Mouse (Mus musculus) kidney, embryonic 15.5 days (tissue): ENCODE data around the gene Gm21149. TPM values are rescaled to one million over a fixed set of nuclear protein-coding genes. Genes with fewer than 3 reads are reported as not detected.
"Not testable (repeated sequence)": the region's sequence is repeated elsewhere in the genome, so short reads cannot be mapped to it uniquely, and the experiment has no call there.

Experiments used
- ATAC-seq: fragments of 200-750 bp; cut with Nextera tagmentation; replicated peaks from 2 replicates; pipeline ENCODE4 v1.8.0; 2017; ENCODE audit warnings: moderate TSS enrichment; ENCODE audit not compliant: low FRiP score
- H3K27ac ChIP-seq: fragments of 300-500 bp; sonication (generic); 2 replicates; pipeline ENCODE4 v1.5.1; 2015; ENCODE audit warnings: mild to moderate bottlenecking, inconsistent platforms
- H3K27me3 ChIP-seq: fragments of 300-500 bp; sonication (generic); 2 replicates; pipeline ENCODE4 v1.6.1; 2015; ENCODE audit warnings: inconsistent platforms
- H3K36me3 ChIP-seq: fragments of 300-500 bp; sonication (generic); 2 replicates; pipeline ENCODE4 v1.6.1; 2015; ENCODE audit warnings: inconsistent platforms
- H3K4me1 ChIP-seq: fragments of 300-500 bp; sonication (generic); 2 replicates; pipeline ENCODE4 v1.6.1; 2015; ENCODE audit warnings: inconsistent platforms
- H3K4me2 ChIP-seq: fragments of 300-500 bp; sonication (generic); 2 replicates; pipeline ENCODE4 v1.6.1; 2015; ENCODE audit warnings: moderate library complexity, mild to moderate bottlenecking, inconsistent platforms
- H3K4me3 ChIP-seq: fragments of 300-500 bp; sonication (generic); replicated peaks from 2 replicates; pipeline ENCODE4 v1.5.1; 2015; ENCODE audit warnings: mild to moderate bottlenecking, inconsistent platforms
- H3K9ac ChIP-seq: fragments of 300-500 bp; sonication (generic); 2 replicates; pipeline ENCODE4 v1.6.1; 2015; ENCODE audit warnings: mild to moderate bottlenecking, inconsistent platforms
- H3K9me3 ChIP-seq: fragments of 300-500 bp; sonication (generic); replicated peaks from 2 replicates; pipeline ENCODE4 v1.6.1; 2016; ENCODE audit warnings: inconsistent platforms
- WGBS: fragments of 180-500 bp; shearing (Covaris S2); methylation state at CpG from one replicate; pipeline ENCODE4 v1.1.7; 2015; ENCODE audit warnings: mixed read lengths; 5-methylcytosine and 5-hydroxymethylcytosine counted together
- polyA plus RNA-seq: library from polyadenylated mRNA; unstranded; fragments of >200 nt; fragmentation: Nextera tagmentation; extraction: Ambion mirVana; gene quantifications from 2 replicates; pipeline ENCODE4 v1.2.1, GENCODE M21; 2015

Gene Gm21149
- not detected in 2 replicates for polyA plus RNA-seq

GRCm38 (mm10) chr5:15476423-15476822, at the start of gene Gm21149:
Gene Gm21149, minus strand, starts transcription at chr5:15476523.
- not testable (repeated sequence) for ATAC-seq, H3K36me3 ChIP-seq, H3K27ac ChIP-seq, H3K9ac ChIP-seq, H3K27me3 ChIP-seq, H3K4me1 ChIP-seq, H3K4me3 ChIP-seq, H3K4me2 ChIP-seq, H3K9me3 ChIP-seq
- 65% methylated on average over 1 of the region's 1 CpGs for WGBS

GRCm38 (mm10) chr5:15522470-15522869, 46.1 kb upstream of the Gm21149 start:
- not testable (repeated sequence) for H3K9me3 ChIP-seq, H3K4me3 ChIP-seq, H3K36me3 ChIP-seq, ATAC-seq, H3K27me3 ChIP-seq, H3K4me2 ChIP-seq, H3K4me1 ChIP-seq, H3K9ac ChIP-seq, H3K27ac ChIP-seq

GRCm38 (mm10) chr5:15522028-15522427, 45.7 kb upstream of the Gm21149 start:
- not testable (repeated sequence) for H3K4me3 ChIP-seq, H3K4me1 ChIP-seq, H3K27ac ChIP-seq, H3K27me3 ChIP-seq, H3K9me3 ChIP-seq, H3K4me2 ChIP-seq, H3K36me3 ChIP-seq, H3K9ac ChIP-seq
- 37% methylated on average over 2 of the region's 2 CpGs for WGBS
- ATAC-seq: peak; percentile 66; the same call in 1 of the 2 replicates

- H3K9ac ChIP-seq, H3K27me3 ChIP-seq, H3K9me3 ChIP-seq, ATAC-seq, H3K4me1 ChIP-seq, H3K4me2 ChIP-seq, H3K4me3 ChIP-seq, H3K36me3 ChIP-seq, H3K27ac ChIP-seq: not testable (repeated sequence)
- 20% methylated on average over 5 of the region's 5 CpGs for WGBS
Observed at GRCm38 (mm10) chr5:15520418-15520817, 44.1 kb upstream of the Gm21149 start.

- not testable (repeated sequence) for H3K4me2 ChIP-seq, H3K36me3 ChIP-seq, H3K27me3 ChIP-seq, H3K4me3 ChIP-seq, H3K27ac ChIP-seq, H3K4me1 ChIP-seq, H3K9ac ChIP-seq, ATAC-seq
- WGBS: 74% methylated on average over 2 of the region's 2 CpGs
- H3K9me3 ChIP-seq: peaks cover 10% of the 10 kb centered on the region
Observed at GRCm38 (mm10) chr5:15517150-15517549, 40.8 kb upstream of the Gm21149 start.

GRCm38 (mm10) chr5:15512236-15512635, 35.9 kb upstream of the Gm21149 start:
- H3K9me3 ChIP-seq: peaks cover 22% of the 10 kb centered on the region
- not testable (repeated sequence) for H3K4me1 ChIP-seq, H3K4me3 ChIP-seq, H3K4me2 ChIP-seq, H3K9ac ChIP-seq, H3K27ac ChIP-seq, H3K36me3 ChIP-seq, H3K27me3 ChIP-seq
- peak; percentile 74 for ATAC-seq
- WGBS: 67% methylated on average over 3 of the region's 3 CpGs

- 74% methylated on average over 1 of the region's 1 CpGs for WGBS
Observed at GRCm38 (mm10) chr5:15509911-15510310, 33.6 kb upstream of the Gm21149 start.

GRCm38 (mm10) chr5:15508460-15509451, 32.4 kb upstream of the Gm21149 start:
- ATAC-seq, H3K4me3 ChIP-seq, H3K27me3 ChIP-seq, H3K36me3 ChIP-seq, H3K27ac ChIP-seq, H3K9ac ChIP-seq, H3K4me2 ChIP-seq, H3K4me1 ChIP-seq: not testable (repeated sequence)
- peaks cover 26% of the 10 kb centered on the region for H3K9me3 ChIP-seq
- WGBS: 66% methylated on average over 6 of the region's 6 CpGs

More at GRCm38 (mm10) chr5:15509911-15510310, 33.6 kb upstream of the Gm21149 start:
- H3K4me1 ChIP-seq, H3K9ac ChIP-seq, H3K4me3 ChIP-seq, H3K27ac ChIP-seq, ATAC-seq, H3K36me3 ChIP-seq, H3K27me3 ChIP-seq, H3K4me2 ChIP-seq: not testable (repeated sequence)
- peaks cover 22% of the 10 kb centered on the region for H3K9me3 ChIP-seq

GRCm38 (mm10) chr5:15507757-15508459, 31.6 kb upstream of the Gm21149 start:
- not testable (repeated sequence) for H3K4me3 ChIP-seq, H3K4me2 ChIP-seq, H3K9ac ChIP-seq, H3K4me1 ChIP-seq, H3K27me3 ChIP-seq, H3K27ac ChIP-seq, H3K36me3 ChIP-seq
- peaks cover 24% of the 10 kb centered on the region for H3K9me3 ChIP-seq
- 60% methylated on average over 6 of the region's 6 CpGs for WGBS
- peak; percentile 83 for ATAC-seq

- peaks cover 22% of the 10 kb centered on the region for H3K9me3 ChIP-seq
- H3K9ac ChIP-seq: no peak overlapping the region
- no peak overlapping the region for H3K4me2 ChIP-seq
- H3K4me1 ChIP-seq: no peaks in the 10 kb centered on the region
- H3K36me3 ChIP-seq: no peaks in the 10 kb centered on the region
- 77% methylated on average over 3 of the region's 3 CpGs for WGBS
- ATAC-seq: 0 out of 2 replicates have a peak, but pooled peaks have one; percentile 40
- H3K4me3 ChIP-seq: no peak overlapping the region
- no peaks in the 10 kb centered on the region for H3K27me3 ChIP-seq
- no peak overlapping the region for H3K27ac ChIP-seq
Observed at GRCm38 (mm10) chr5:15507309-15507619, 30.9 kb upstream of the Gm21149 start.

GRCm38 (mm10) chr5:15506575-15507308, 30.4 kb upstream of the Gm21149 start:
- H3K4me3 ChIP-seq: peak overlapping the region; percentile 19
- no peak overlapping the region for H3K9ac ChIP-seq
- peak overlapping the region; percentile 40 for H3K4me2 ChIP-seq
- H3K9me3 ChIP-seq: peaks cover 19% of the 10 kb centered on the region
- ATAC-seq: peak; percentile 80
- no peaks in the 10 kb centered on the region for H3K36me3 ChIP-seq
- 50% methylated on average over 16 of the region's 16 CpGs for WGBS
- no peaks in the 10 kb centered on the region for H3K27me3 ChIP-seq
- no peaks in the 10 kb centered on the region for H3K4me1 ChIP-seq
- H3K27ac ChIP-seq: no peak overlapping the region
